In genomic region chr12:69536616-69537242, GRCm38 (mm10) we compare ENCODE assay signal across 8 mouse cellular contexts. TPM values are rescaled to one million over a fixed set of nuclear protein-coding genes. Genes with fewer than 3 reads are reported as not detected.
DNase-seq lines count a peak whose midpoint lies in the region; ATAC-seq and TF ChIP-seq lines count a peak whose summit lies in the region.

No protein-coding gene starts in this region.

- DNase-seq in layer of hippocampus, adult 2 months (ENCODE audit: low spot score in 2 of 2) = no peak
- DNase-seq in layer of hippocampus, adult 18-20 months (ENCODE audit: low spot score in 2 of 2) = no peak
- DNase-seq in cerebellum, postnatal 10 days = peak; percentile 75 to 86
- DNase-seq in intestine, embryonic 14.5 days (ENCODE audit: low spot score) = no peak
- DNase-seq in forebrain, embryonic 14.5 days (ENCODE audit: low spot score) = no peak
- no peak for DNase-seq in adipocyte (ENCODE audit: low spot score)
- no peak for DNase-seq in kidney, adult 18-20 months

- no peak overlapping the region for H3K9ac ChIP-seq in intestine, embryonic 14.5 days (ENCODE audit: low read length)
- H3K9ac ChIP-seq in midbrain, embryonic 16.5 days (ENCODE audit: low read depth, low read length) = no peak overlapping the region
- H3K9ac ChIP-seq in forebrain, embryonic 14.5 days (ENCODE audit: low read length) = no peak overlapping the region

- H3K36me3 ChIP-seq in intestine, embryonic 14.5 days (ENCODE audit: control insufficient read depth, insufficient read depth, low read length) = no peaks in the 10 kb centered on the region
- no peaks in the 10 kb centered on the region for H3K36me3 ChIP-seq in midbrain, embryonic 16.5 days (ENCODE audit: control insufficient read depth, insufficient read depth, low read length)
- H3K36me3 ChIP-seq in forebrain, embryonic 14.5 days (ENCODE audit: control insufficient read depth, insufficient read depth, low read length) = no peaks in the 10 kb centered on the region

- no peaks in the 10 kb centered on the region for H3K27me3 ChIP-seq in intestine, embryonic 14.5 days (replicated peaks; ENCODE audit: control insufficient read depth, insufficient read depth, low read length)
- H3K27me3 ChIP-seq in midbrain, embryonic 16.5 days (ENCODE audit: control insufficient read depth, insufficient read depth, low read depth, low read length) = no peaks in the 10 kb centered on the region
- H3K27me3 ChIP-seq in forebrain, embryonic 14.5 days (replicated peaks; ENCODE audit: control insufficient read depth, insufficient read depth, low read length) = no peaks in the 10 kb centered on the region

- H3K4me1 ChIP-seq in intestine, embryonic 14.5 days (replicated peaks; ENCODE audit: control insufficient read depth, insufficient read depth, low read length) = peaks cover 24% of the 10 kb centered on the region
- H3K4me1 ChIP-seq in midbrain, embryonic 16.5 days (ENCODE audit: control insufficient read depth, insufficient read depth, low read length) = peaks cover 2% of the 10 kb centered on the region; the same call in 1 of the 2 replicates
- H3K4me1 ChIP-seq in forebrain, embryonic 14.5 days (ENCODE audit: control insufficient read depth, insufficient read depth, low read length) = peaks cover 7% of the 10 kb centered on the region; the same call in 1 of the 2 replicates

- 66% methylated on average over 10 of the region's 10 CpGs for WGBS in intestine, embryonic 14.5 days
- 58% methylated on average over 10 of the region's 10 CpGs for WGBS in midbrain, embryonic 16.5 days
- WGBS in forebrain, embryonic 14.5 days = 68% methylated on average over 10 of the region's 10 CpGs

- H3K4me3 ChIP-seq in layer of hippocampus, adult 2 months = no peak overlapping the region; the same call in 1 of the 2 replicates
- H3K4me3 ChIP-seq in intestine, embryonic 14.5 days (ENCODE audit: low read depth, low read length) = no peak overlapping the region
- H3K4me3 ChIP-seq in midbrain, embryonic 16.5 days (ENCODE audit: low read depth, low read length) = no peak overlapping the region
- no peak overlapping the region for H3K4me3 ChIP-seq in forebrain, embryonic 14.5 days (ENCODE audit: low read depth, low read length)

- peak overlapping the region; percentile 79 for H3K27ac ChIP-seq in layer of hippocampus, adult 2 months
- H3K27ac ChIP-seq in intestine, embryonic 14.5 days (ENCODE audit: low read depth) = peak overlapping the region; percentile 66
- 0 out of 2 replicates have a peak overlapping the region, but pooled peaks have one; percentile 52 for H3K27ac ChIP-seq in midbrain, embryonic 16.5 days (ENCODE audit: low read length)
- no peak overlapping the region for H3K27ac ChIP-seq in forebrain, embryonic 14.5 days (ENCODE audit: low read depth, low read length)

- no peak for ATAC-seq in intestine, embryonic 14.5 days (replicated peaks; ENCODE audit: low FRiP score, low TSS enrichment, low read depth)
- no peak for ATAC-seq in midbrain, embryonic 16.5 days
- no peak for ATAC-seq in forebrain, embryonic 14.5 days

- TF ChIP-seq CTCF in layer of hippocampus, adult 2 months (conservative IDR thresholded peaks at IDR 0.05) = no peak

- peak overlapping the region; percentile 52 for H3K4me2 ChIP-seq in intestine, embryonic 14.5 days (ENCODE audit: low read length)
- no peak overlapping the region for H3K4me2 ChIP-seq in midbrain, embryonic 16.5 days (ENCODE audit: low read length)
- H3K4me2 ChIP-seq in forebrain, embryonic 14.5 days (ENCODE audit: low read length) = no peak overlapping the region

- H3K9me3 ChIP-seq in intestine, embryonic 14.5 days (ENCODE audit: control insufficient read depth, low read length) = no peaks in the 10 kb centered on the region
- no peaks in the 10 kb centered on the region for H3K9me3 ChIP-seq in midbrain, embryonic 16.5 days (replicated peaks; ENCODE audit: control insufficient read depth, low read length, poor library complexity, severe bottlenecking)
- no peaks in the 10 kb centered on the region for H3K9me3 ChIP-seq in forebrain, embryonic 14.5 days (replicated peaks; ENCODE audit: control insufficient read depth, low read length)

RNA-seq across cellular contexts. Expression of gene Vcpkmt, which starts 46.1 kb away (rescaled TPM):
- 10 to 100 TPM; 18.1 TPM for total RNA-seq in layer of hippocampus, adult 2 months (2021)
- 10 to 100 TPM; 20.2 to 20.8 TPM for total RNA-seq in layer of hippocampus, adult 18-20 months (2021)
- 25.1 and 25.3 TPM in 2 replicates for polyA plus RNA-seq in intestine, embryonic 14.5 days (2014; fragmentation: Nextera tagmentation; extraction: Ambion mirVana)
- 29.7 and 30.5 TPM in 2 replicates for polyA plus RNA-seq in midbrain, embryonic 16.5 days (2015; fragmentation: Nextera tagmentation; extraction: Ambion mirVana)
- polyA plus RNA-seq in forebrain, embryonic 14.5 days (2014; fragmentation: Nextera tagmentation; extraction: Ambion mirVana) = 24.7 and 27.9 TPM in 2 replicates

Comparison
In these comparisons a context has a peak if more than half of its experiments do, and no peak if none do; other contexts are left out.
1. DNase-seq: peak in cerebellum, postnatal 10 days (2 of 2); none in layer of hippocampus, adult 2 months (0 of 2), layer of hippocampus, adult 18-20 months (0 of 2), intestine, embryonic 14.5 days (single experiment), forebrain, embryonic 14.5 days (single experiment), adipocyte (single experiment) and kidney, adult 18-20 months (single experiment).